21 mouse cellular contexts compared by ENCODE assay signal in genomic region chr4:55498621-55499020, GRCm38 (mm10). TPM values are rescaled to one million over a fixed set of nuclear protein-coding genes. Genes with fewer than 3 reads are reported as not detected.
DNase-seq lines count a peak whose midpoint lies in the region; ATAC-seq lines count a peak whose summit lies in the region.
"Had no signal": no experiment of that assay in that cellular context is flagged by ENCODE, and none has a peak within 500 bp of the region (broad histone marks: within the 10 kb centered on the region; RNA-seq: fewer than 3 reads in every experiment).

No protein-coding gene starts in this region.

- no peak overlapping the region for H3K9ac ChIP-seq in kidney, embryonic 16.5 days (replicated peaks; ENCODE audit: low read length)
- H3K9ac ChIP-seq: embryonic facial prominence, embryonic 13.5 days; embryonic facial prominence, embryonic 15.5 days; forebrain, embryonic 12.5 days had no signal

- H3K4me2 ChIP-seq in kidney, embryonic 16.5 days (replicated peaks; ENCODE audit: low read depth, low read length) = no peak overlapping the region
- H3K4me2 ChIP-seq: embryonic facial prominence, embryonic 13.5 days; embryonic facial prominence, embryonic 15.5 days; forebrain, embryonic 12.5 days had no signal

- 72% methylated on average over 1 of the region's 1 CpGs for WGBS in kidney, embryonic 16.5 days

- H3K4me1 ChIP-seq in kidney, embryonic 16.5 days (ENCODE audit: insufficient read depth, low read length) = no peaks in the 10 kb centered on the region
- H3K4me1 ChIP-seq: embryonic facial prominence, embryonic 13.5 days; embryonic facial prominence, embryonic 15.5 days; forebrain, embryonic 10.5 days; forebrain, embryonic 12.5 days had no signal

- DNase-seq in cerebellum, postnatal 14 days = peak; percentile 27 to 36
- no peak for DNase-seq in cerebellum, adult 8-10 months
- DNase-seq in kidney, adult 8-10 months = peak; percentile 10 to 27
- DNase-seq in kidney, adult 11 months = no peak
- DNase-seq in kidney, postnatal 25 days = peak; percentile 22 to 42
- DNase-seq: adrenal gland, adult 2 months; adrenal gland, postnatal 10 days; adrenal gland, postnatal 25 days; cerebellum, adult 11 months; cerebellum, adult 18-20 months; cerebellum, adult 9-10 months; cerebellum, postnatal 36 days; embryo, embryonic 11 days had no signal

- no peaks in the 10 kb centered on the region for H3K9me3 ChIP-seq in kidney, embryonic 16.5 days (ENCODE audit: low read length)
- H3K9me3 ChIP-seq: embryonic facial prominence, embryonic 13.5 days; embryonic facial prominence, embryonic 15.5 days; forebrain, embryonic 10.5 days; forebrain, embryonic 12.5 days had no signal

- no peak overlapping the region for H3K27ac ChIP-seq in kidney, embryonic 16.5 days (ENCODE audit: low read length)
- H3K27ac ChIP-seq: embryonic facial prominence, embryonic 13.5 days; embryonic facial prominence, embryonic 15.5 days; forebrain, embryonic 10.5 days; forebrain, embryonic 12.5 days had no signal

- H3K27me3 ChIP-seq in kidney, embryonic 16.5 days (ENCODE audit: insufficient read depth, low read length) = no peaks in the 10 kb centered on the region
- H3K27me3 ChIP-seq: embryonic facial prominence, embryonic 13.5 days; embryonic facial prominence, embryonic 15.5 days; forebrain, embryonic 12.5 days had no signal

- no peaks in the 10 kb centered on the region for H3K36me3 ChIP-seq in kidney, embryonic 16.5 days (ENCODE audit: insufficient read depth, low read length)
- H3K36me3 ChIP-seq: embryonic facial prominence, embryonic 13.5 days; embryonic facial prominence, embryonic 15.5 days; forebrain, embryonic 10.5 days; forebrain, embryonic 12.5 days had no signal

- ATAC-seq in kidney, embryonic 16.5 days (ENCODE audit: low FRiP score, low TSS enrichment) = no peak
- ATAC-seq: forebrain, embryonic 14.5 days; forebrain, embryonic 16.5 days had no signal

- no peak overlapping the region for H3K4me3 ChIP-seq in kidney, embryonic 16.5 days (ENCODE audit: low read length)
- H3K4me3 ChIP-seq: embryonic facial prominence, embryonic 13.5 days; embryonic facial prominence, embryonic 15.5 days; erythroblast, embryonic 14.5 days; forebrain, embryonic 10.5 days; forebrain, embryonic 12.5 days had no signal

RNA-seq across cellular contexts. Expression of gene Klf4, which starts 33.6 kb away (rescaled TPM):
- polyA plus RNA-seq in kidney, embryonic 16.5 days (2015; fragmentation: Nextera tagmentation; extraction: Ambion mirVana) = 3.3 and 3.8 TPM in 2 replicates

Comparison
In these comparisons a context has a peak if more than half of its experiments do, and no peak if none do; other contexts are left out.
1. DNase-seq: peak in cerebellum, postnatal 14 days (2 of 2), kidney, adult 8-10 months (2 of 2) and kidney, postnatal 25 days (2 of 2); none in cerebellum, adult 8-10 months (single experiment) and kidney, adult 11 months (single experiment).